Mouse (Mus musculus): ENCODE measurements around the gene Clpsl2.

DNA sequence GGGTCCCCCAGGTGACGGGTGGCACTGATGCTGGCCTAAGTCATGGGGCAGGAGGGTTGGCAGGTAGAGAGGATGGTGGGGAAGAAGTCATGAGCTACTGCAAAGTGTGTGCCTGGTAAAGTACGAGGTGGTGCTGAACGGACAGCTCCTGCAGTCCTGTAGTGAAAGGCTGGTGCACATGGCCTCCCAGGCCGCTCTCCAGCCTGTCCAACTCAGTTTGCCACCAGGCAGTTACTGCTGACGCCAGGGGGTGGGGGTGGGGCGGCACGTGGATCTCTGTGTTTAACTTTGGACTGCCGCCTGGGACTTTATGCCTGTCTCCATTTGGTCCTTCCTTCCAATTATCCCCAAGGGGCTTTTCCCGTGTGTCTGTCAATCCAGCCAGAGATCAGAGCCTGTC is 31.2 kb downstream of the Clpsl2 start:
- TF ChIP-seq CTCF (IDR thresholded peaks at IDR 0.05; ENCODE audit: insufficient read depth, low read depth, low read length): no peak
- TF ChIP-seq POLR2A (IDR thresholded peaks at IDR 0.05; ENCODE audit: insufficient read depth, low read depth, low read length): no peak
